Mouse (Mus musculus) cerebellum, adult 2 months (tissue): ENCODE measurements around the gene Plekhg3.

ENCODE experiments used
- CTCF ChIP-seq: fragments of 200-500 bp; IDR thresholded peaks from 2 replicates; pipeline ENCODE4 v1.5.1; 2011; ENCODE audit warnings: low read depth, mild to moderate bottlenecking, control low read depth, low read length, moderate library complexity, borderline replicate concordance; ENCODE audit not compliant: insufficient read depth
- POLR2A ChIP-seq: fragments of 200-500 bp; IDR thresholded peaks from 2 replicates; pipeline ENCODE4 v1.6.1; 2011; ENCODE audit warnings: low read length, control low read depth, borderline replicate concordance; ENCODE audit not compliant: insufficient read depth

- TF ChIP-seq POLR2A, result no peak
- TF ChIP-seq CTCF, result no peak
Observed at GRCm38 (mm10) chr12:76534641-76535283, 4.1 kb downstream of the Plekhg3 start.
